In genomic region chr17:88303991-88304390, GRCm38 (mm10) we compare ENCODE assay signal across 9 mouse cellular contexts.
A peak's percentile ranks its signal among the peaks of the same experiment; 100 is the strongest.
DNase-seq lines count a peak whose midpoint lies in the region; TF ChIP-seq lines count a peak whose summit lies in the region.
"Had no signal": no experiment of that assay in that cellular context is flagged by ENCODE, and none has a peak within 500 bp of the region (broad histone marks: within the 10 kb centered on the region; RNA-seq: fewer than 3 reads in every experiment).

No protein-coding gene starts in this region.

- intact Hi-C loops in heart, postnatal 36 days (cut with DNase I), result loop anchor here (1.0 kb wide), 1 partner anchor 48 kb away; no protein-coding TSS in a partner anchor

- 0 out of 2 replicates have a peak, but pooled peaks cover 2% of the 10 kb centered on the region for H3K4me1 ChIP-seq in cerebellum, adult 2 months (ENCODE audit: control insufficient read depth, insufficient read depth, low read length)
- peaks cover 2% of the 10 kb centered on the region; the same call in 1 of the 2 replicates for H3K4me1 ChIP-seq in thymus, adult 2 months (replicated peaks; ENCODE audit: control insufficient read depth, insufficient read depth, low read length)
- H3K4me1 ChIP-seq: midbrain, embryonic 12.5 days had no signal

- H3K4me3 ChIP-seq in cerebellum, adult 2 months (replicated peaks; ENCODE audit: insufficient read depth, low read depth, low read length), result no peak overlapping the region
- no peak overlapping the region for H3K4me3 ChIP-seq in thymus, adult 2 months (ENCODE audit: control insufficient read depth, insufficient read depth, low read length)
- H3K4me3 ChIP-seq: midbrain, embryonic 12.5 days had no signal

- TF ChIP-seq CTCF in cerebellum, adult 2 months (IDR thresholded peaks at IDR 0.05; ENCODE audit: borderline replicate concordance, insufficient read depth, low read depth, low read length), result peak; percentile 64
- no peak for TF ChIP-seq CTCF in thymus, adult 2 months (IDR thresholded peaks at IDR 0.05; ENCODE audit: borderline replicate concordance, control insufficient read depth, extremely low read depth, insufficient read depth, low read length, poor library complexity)

- no peak overlapping the region for H3K27ac ChIP-seq in cerebellum, adult 2 months (ENCODE audit: insufficient read depth, low read length)
- H3K27ac ChIP-seq in thymus, adult 2 months (ENCODE audit: control insufficient read depth, insufficient read depth, low read length), result no peak overlapping the region
- H3K27ac ChIP-seq: midbrain, embryonic 12.5 days had no signal

- WGBS in cerebellum, adult 2 months, result 62% methylated on average over 2 of the region's 2 CpGs
- WGBS in thymus, adult 2 months, result 75% methylated on average over 2 of the region's 2 CpGs

- H3K36me3 ChIP-seq in thymus, adult 2 months (ENCODE audit: control insufficient read depth, insufficient read depth, low read length), result no peaks in the 10 kb centered on the region
- H3K36me3 ChIP-seq: midbrain, embryonic 12.5 days had no signal

- TF ChIP-seq POLR2A in cerebellum, adult 2 months (IDR thresholded peaks at IDR 0.05; ENCODE audit: borderline replicate concordance, insufficient read depth, low read length), result no peak
- no peak for TF ChIP-seq POLR2A in thymus, adult 2 months (IDR thresholded peaks at IDR 0.05; ENCODE audit: control insufficient read depth, extremely low read depth, insufficient read depth, low read length, poor library complexity)

- no peaks in the 10 kb centered on the region for H3K27me3 ChIP-seq in cerebellum, adult 2 months (ENCODE audit: control insufficient read depth, insufficient read depth, low read length)
- no peaks in the 10 kb centered on the region for H3K27me3 ChIP-seq in thymus, adult 2 months (ENCODE audit: control insufficient read depth, insufficient read depth, low read length)
- H3K27me3 ChIP-seq: midbrain, embryonic 12.5 days had no signal

- peak; percentile 47 to 49 for DNase-seq in cerebellum, adult 2 months
- DNase-seq in cerebellum, adult 8-10 months, result no peak
- peak; percentile 18 for DNase-seq in thymus, adult 2 months
- no peak for DNase-seq in thymus, adult 18-20 months
- peak; percentile 34 to 43 for DNase-seq in heart, postnatal 36 days
- DNase-seq in lung, postnatal 36 days, result peak; percentile 74
- no peak for DNase-seq in layer of hippocampus, adult 9-11 months
- DNase-seq in layer of hippocampus, adult 8-10 months (ENCODE audit: low spot score in 2 of 2), result no peak

Comparison
In these comparisons a context has a peak if more than half of its experiments do, and no peak if none do; other contexts are left out.
1. DNase-seq: peak in cerebellum, adult 2 months (2 of 2), thymus, adult 2 months (single experiment), heart, postnatal 36 days (2 of 2) and lung, postnatal 36 days (single experiment); none in cerebellum, adult 8-10 months (single experiment), thymus, adult 18-20 months (0 of 2), layer of hippocampus, adult 9-11 months (single experiment) and layer of hippocampus, adult 8-10 months (0 of 2).